Mouse (Mus musculus): ENCODE results near the gene Adm2. TPM values are rescaled to one million over a fixed set of nuclear protein-coding genes. Genes with fewer than 3 reads are reported as not detected.

Adm2 gene
- polyA plus RNA-seq, 1 experiment: 3.5 TPM

GRCm38 (mm10) chr15:89308406-89309139 lies 13.9 kb upstream of the Adm2 start:
- Histone ChIP-seq H3K4me1 (ENCODE audit: control insufficient read depth, insufficient read depth, insufficient read length) (peaks cover 45% of the 10 kb centered on the region), H3K36me3 (ENCODE audit: control insufficient read depth, insufficient read depth, low read length) (peaks cover 17% of the 10 kb centered on the region), H3K27ac (ENCODE audit: insufficient read depth, low read length) (peak overlapping the region; percentile 68), H3K4me3 (ENCODE audit: extremely low read depth, insufficient read depth, insufficient read length) (no peak overlapping the region), H3K27me3 (ENCODE audit: control insufficient read depth, insufficient read depth, low read length) (no peaks in the 10 kb centered on the region)
- 55% methylated on average over 7 of the region's 7 CpGs for WGBS
- TF ChIP-seq POLR2A (IDR thresholded peaks at IDR 0.05; ENCODE audit: low read depth, low read length): no peak
- TF ChIP-seq CTCF (IDR thresholded peaks at IDR 0.05; ENCODE audit: extremely low read depth, insufficient read depth, insufficient read length, insufficient replicate concordance): no peak
- no peak for DNase-seq (ENCODE audit: low read depth in 1 of 2, low spot score in 2 of 2)

DNA sequence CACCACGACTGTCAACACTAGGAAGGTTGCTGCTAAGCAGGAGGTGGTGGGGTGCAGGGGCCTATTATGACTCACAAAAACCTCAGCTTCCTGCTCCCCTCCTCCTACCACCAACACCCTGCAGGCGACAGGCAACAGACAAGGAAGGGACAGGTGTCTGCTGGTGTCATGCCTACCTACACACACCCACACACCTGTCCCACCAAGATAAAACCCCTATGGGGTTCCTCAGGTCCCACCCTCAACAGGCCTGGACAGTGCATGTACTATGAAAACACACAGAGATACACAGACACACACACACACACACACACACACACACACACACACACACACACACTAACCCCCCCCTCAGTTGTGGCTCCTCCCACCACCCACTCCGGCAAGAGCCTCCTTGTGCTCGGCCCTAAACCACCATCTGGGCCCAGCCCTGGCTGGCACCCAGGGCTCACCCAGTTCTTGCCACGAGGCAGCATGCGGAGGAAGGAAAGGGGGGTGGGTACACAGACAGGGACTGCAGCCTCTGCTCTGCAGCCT lies 12.5 kb upstream of the Adm2 start:
- DNase-seq (ENCODE audit: low read depth in 1 of 2, low spot score in 2 of 2): peak; percentile 56 to 63
- no peaks in the 10 kb centered on the region for H3K27me3 ChIP-seq (ENCODE audit: control insufficient read depth, insufficient read depth, low read length)
- WGBS: 2% methylated on average over 6 of the region's 6 CpGs
- no peak overlapping the region; the same call in 1 of the 2 replicates for H3K4me3 ChIP-seq (ENCODE audit: extremely low read depth, insufficient read depth, insufficient read length)
- peaks cover 52% of the 10 kb centered on the region for H3K4me1 ChIP-seq (ENCODE audit: control insufficient read depth, insufficient read depth, insufficient read length)
- TF ChIP-seq POLR2A (IDR thresholded peaks at IDR 0.05; ENCODE audit: low read depth, low read length) (no peak), CTCF (IDR thresholded peaks at IDR 0.05; ENCODE audit: extremely low read depth, insufficient read depth, insufficient read length, insufficient replicate concordance) (no peak)
- H3K27ac ChIP-seq (ENCODE audit: insufficient read depth, low read length): peak overlapping the region; percentile 68
- peaks cover 9% of the 10 kb centered on the region for H3K36me3 ChIP-seq (ENCODE audit: control insufficient read depth, insufficient read depth, low read length)

DNA sequence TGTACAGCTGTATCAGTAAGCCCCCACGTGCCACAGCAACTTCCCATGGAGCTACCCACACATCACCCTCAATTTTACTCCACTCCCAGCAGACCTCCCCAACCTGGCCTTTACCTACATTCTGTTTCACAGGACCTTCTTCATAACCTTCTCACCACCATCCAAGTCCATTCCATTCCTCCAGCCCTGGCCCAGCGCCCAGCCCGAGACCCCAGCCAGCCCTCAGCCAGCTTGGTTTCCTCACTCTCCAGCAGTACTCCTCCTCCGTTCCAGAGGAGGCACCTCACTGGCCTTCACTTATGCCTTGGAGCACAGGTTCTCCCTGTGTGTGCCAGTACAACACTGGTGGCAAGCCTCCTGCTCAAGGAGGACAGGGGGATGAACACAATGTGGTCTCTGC lies 9.2 kb upstream of the Adm2 start:
- TF ChIP-seq POLR2A (IDR thresholded peaks at IDR 0.05; ENCODE audit: low read depth, low read length) (no peak), CTCF (IDR thresholded peaks at IDR 0.05; ENCODE audit: extremely low read depth, insufficient read depth, insufficient read length, insufficient replicate concordance) (no peak)
- H3K36me3 ChIP-seq (ENCODE audit: control insufficient read depth, insufficient read depth, low read length): no peaks in the 10 kb centered on the region
- no peaks in the 10 kb centered on the region for H3K27me3 ChIP-seq (ENCODE audit: control insufficient read depth, insufficient read depth, low read length)
- H3K4me3 ChIP-seq (ENCODE audit: extremely low read depth, insufficient read depth, insufficient read length): no peak overlapping the region; the same call in 1 of the 2 replicates
- 69% methylated on average over 4 of the region's 4 CpGs for WGBS
- DNase-seq (ENCODE audit: low read depth in 1 of 2, low spot score in 2 of 2): no peak
- H3K27ac ChIP-seq (ENCODE audit: insufficient read depth, low read length): no peak overlapping the region
- H3K4me1 ChIP-seq (ENCODE audit: control insufficient read depth, insufficient read depth, insufficient read length): peaks cover 45% of the 10 kb centered on the region

DNA sequence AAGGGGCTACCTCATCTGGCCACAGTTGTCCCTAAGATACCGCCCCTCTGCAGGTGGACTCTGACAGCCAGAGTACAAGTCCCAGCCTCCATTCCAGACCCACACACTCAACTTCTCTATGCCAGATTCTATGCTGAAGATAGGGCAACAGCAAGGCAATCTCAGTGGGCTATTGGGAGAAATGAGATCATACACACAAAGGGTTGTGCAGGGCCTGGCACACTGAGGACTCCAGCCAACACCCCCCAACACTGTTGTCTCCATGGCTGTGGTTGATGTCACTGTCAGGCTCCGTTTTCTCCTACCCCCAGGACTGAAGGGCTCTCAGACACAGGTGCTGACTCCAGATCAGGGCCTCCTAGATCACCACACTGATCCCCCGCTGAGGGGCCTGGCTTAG lies 8.4 kb upstream of the Adm2 start:
- DNase-seq (ENCODE audit: low read depth in 1 of 2, low spot score in 2 of 2): no peak
- H3K4me3 ChIP-seq (ENCODE audit: extremely low read depth, insufficient read depth, insufficient read length): peak overlapping the region; percentile 97
- H3K27ac ChIP-seq (ENCODE audit: insufficient read depth, low read length): no peak overlapping the region
- no peaks in the 10 kb centered on the region for H3K27me3 ChIP-seq (ENCODE audit: control insufficient read depth, insufficient read depth, low read length)
- 35% methylated on average over 3 of the region's 3 CpGs for WGBS
- peaks cover 38% of the 10 kb centered on the region; the same call in 1 of the 2 replicates for H3K4me1 ChIP-seq (ENCODE audit: control insufficient read depth, insufficient read depth, insufficient read length)
- H3K36me3 ChIP-seq (ENCODE audit: control insufficient read depth, insufficient read depth, low read length): no peaks in the 10 kb centered on the region
- TF ChIP-seq CTCF (IDR thresholded peaks at IDR 0.05; ENCODE audit: extremely low read depth, insufficient read depth, insufficient read length, insufficient replicate concordance): no peak
- TF ChIP-seq POLR2A (IDR thresholded peaks at IDR 0.05; ENCODE audit: low read depth, low read length): no peak

- Histone ChIP-seq H3K36me3 (ENCODE audit: control insufficient read depth, insufficient read depth, low read length) (no peaks in the 10 kb centered on the region), H3K27ac (ENCODE audit: insufficient read depth, low read length) (peak overlapping the region; percentile 26; the same call in 1 of the 2 replicates), H3K4me3 (ENCODE audit: extremely low read depth, insufficient read depth, insufficient read length) (peak overlapping the region; percentile 97), H3K27me3 (ENCODE audit: control insufficient read depth, insufficient read depth, low read length) (no peaks in the 10 kb centered on the region), H3K4me1 (ENCODE audit: control insufficient read depth, insufficient read depth, insufficient read length) (peaks cover 34% of the 10 kb centered on the region; the same call in 1 of the 2 replicates)
- DNase-seq (ENCODE audit: low read depth in 1 of 2, low spot score in 2 of 2): peak in 1 of 2 experiments; percentile 21
- WGBS: under 1% methylated on average over 57 of the region's 58 CpGs
- no peak for TF ChIP-seq POLR2A (IDR thresholded peaks at IDR 0.05; ENCODE audit: low read depth, low read length)
- TF ChIP-seq CTCF (IDR thresholded peaks at IDR 0.05; ENCODE audit: extremely low read depth, insufficient read depth, insufficient read length, insufficient replicate concordance): no peak
These were observed 7.9 kb upstream of the Adm2 start for GRCm38 (mm10) chr15:89314511-89315189.

- Histone ChIP-seq H3K4me1 (ENCODE audit: control insufficient read depth, insufficient read depth, insufficient read length) (peaks cover 28% of the 10 kb centered on the region; the same call in 1 of the 2 replicates), H3K4me3 (ENCODE audit: extremely low read depth, insufficient read depth, insufficient read length) (peak within 1 kb of the TSS; percentile 97), H3K27me3 (ENCODE audit: control insufficient read depth, insufficient read depth, low read length) (no peaks in the 10 kb centered on the region), H3K27ac (ENCODE audit: insufficient read depth, low read length) (peak within 1 kb of the TSS; percentile 27; the same call in 1 of the 2 replicates), H3K36me3 (ENCODE audit: control insufficient read depth, insufficient read depth, low read length) (no peaks in the 10 kb centered on the region)
- WGBS: under 1% methylated on average over 37 of the region's 37 CpGs
- TF ChIP-seq POLR2A (IDR thresholded peaks at IDR 0.05; ENCODE audit: low read depth, low read length) (peak; percentile 54; the same call in 1 of the 2 replicates), CTCF (IDR thresholded peaks at IDR 0.05; ENCODE audit: extremely low read depth, insufficient read depth, insufficient read length, insufficient replicate concordance) (no peak)
- DNase-seq (ENCODE audit: low read depth in 1 of 2, low spot score in 2 of 2): peak; percentile 91 to 98
These were observed 7.3 kb upstream of the Adm2 start, which contains the start of gene Sbf1 for GRCm38 (mm10) chr15:89315190-89315731. Gene Sbf1 (minus strand): TSS chr15:89315311.
